Mouse (Mus musculus): ENCODE data around the gene Pspn. TPM values are rescaled to one million over a fixed set of nuclear protein-coding genes. Genes with fewer than 3 reads are reported as not detected.

Pspn gene
- total RNA-seq, 2 experiments from 2014 or later = not detected

DNA sequence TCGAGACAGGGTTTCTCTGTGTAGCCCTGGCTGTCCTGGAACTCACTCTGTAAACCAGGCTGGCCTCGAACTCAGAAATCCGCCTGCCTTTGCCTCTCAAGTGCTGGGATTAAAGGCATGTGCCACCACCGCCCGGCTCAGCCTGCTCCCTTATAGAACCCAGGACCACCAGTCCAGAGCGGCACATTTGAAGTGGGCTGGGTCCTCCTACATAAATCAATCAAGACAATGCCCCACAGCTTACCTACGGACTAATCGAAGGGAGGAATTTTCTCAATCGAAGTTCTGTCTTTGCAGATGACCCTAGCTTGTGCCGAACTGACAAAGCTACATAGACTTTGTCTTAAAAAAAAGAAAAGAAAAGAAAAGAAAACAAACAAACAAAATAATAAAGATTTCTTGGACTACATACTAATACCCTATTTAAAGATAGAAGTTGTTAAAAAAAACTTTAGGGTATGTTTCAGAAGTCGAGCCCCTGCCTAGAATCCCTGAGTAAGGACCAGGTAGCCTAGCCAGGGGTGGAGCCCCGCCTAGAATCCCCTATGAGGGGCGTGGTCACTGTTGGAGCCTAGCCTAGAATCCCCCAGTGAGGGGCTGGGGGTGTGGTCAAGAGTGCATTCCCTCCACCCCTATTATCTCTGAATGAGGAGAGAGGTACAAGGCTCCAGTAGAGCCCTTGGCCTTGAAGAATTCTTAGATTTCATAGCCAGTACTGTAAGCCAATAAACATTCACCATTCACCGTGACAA is 25.7 kb downstream of the Pspn start:
- intact Hi-C loops (cut with DNase I) = no loop called here
- no peak for DNase-seq (ENCODE audit: low spot score in 2 of 2)

DNA sequence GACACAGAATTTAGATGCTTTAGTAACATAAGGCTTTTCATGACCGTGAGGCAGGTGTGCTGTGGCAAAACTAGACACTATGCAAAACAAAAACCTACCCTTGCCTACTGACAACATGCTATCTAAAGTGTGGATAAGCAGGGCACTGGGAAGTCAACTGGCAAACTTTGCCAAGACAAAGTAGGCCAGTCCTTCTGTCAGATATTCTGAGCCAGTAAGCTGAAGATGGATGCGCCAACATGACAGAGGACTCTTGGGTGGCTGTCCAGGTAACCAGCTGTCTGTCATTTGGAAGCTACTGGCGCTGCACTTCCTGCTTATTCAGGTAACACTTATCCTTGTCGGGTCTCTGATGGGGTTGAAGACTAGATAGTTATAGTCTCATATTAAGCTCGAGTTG is 29.7 kb downstream of the Pspn start:
- intact Hi-C loops (cut with DNase I) = no loop called here
- DNase-seq (ENCODE audit: low spot score in 2 of 2) = no peak

DNA sequence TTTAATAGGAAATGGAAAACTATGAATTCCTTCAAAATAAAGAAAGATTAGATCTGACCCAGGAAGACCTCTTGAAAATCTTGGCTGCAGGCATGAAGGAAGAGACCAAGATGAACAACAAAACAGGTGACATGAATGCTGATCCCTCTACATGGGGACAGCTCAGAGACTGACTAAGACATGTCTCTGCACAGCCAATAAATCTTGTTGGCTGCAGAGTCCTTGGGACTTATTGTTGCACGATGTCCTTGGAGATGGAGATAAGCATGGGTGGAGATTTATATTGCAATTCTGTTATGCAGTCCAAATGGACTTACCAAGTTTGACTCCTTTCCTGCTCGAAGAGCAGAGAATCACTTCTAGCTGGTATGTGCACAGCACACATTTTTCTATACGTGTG is 30.5 kb downstream of the Pspn start:
- no peak for DNase-seq (ENCODE audit: low spot score in 2 of 2)
- intact Hi-C loops (cut with DNase I) = no loop called here

DNA sequence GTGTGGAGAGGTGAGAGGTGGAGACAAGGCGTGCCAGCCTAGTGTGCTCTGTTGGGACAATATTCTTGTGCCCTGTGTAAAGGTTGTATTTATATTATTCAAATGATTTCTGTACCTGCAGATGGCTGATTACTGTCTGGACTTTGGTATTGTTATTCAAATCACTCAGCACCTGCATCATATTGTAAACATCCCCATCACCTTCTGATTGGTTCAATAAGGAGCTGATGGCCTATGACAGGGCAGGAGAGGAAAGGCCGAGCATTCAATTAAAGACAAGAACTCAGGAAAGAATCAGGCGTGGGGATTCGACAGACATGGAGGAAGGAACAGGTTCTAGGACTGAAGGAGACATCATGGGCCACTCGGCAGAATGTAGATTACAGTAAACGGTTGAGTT is 36.2 kb downstream of the Pspn start:
- intact Hi-C loops (cut with DNase I) = no loop called here

DNA sequence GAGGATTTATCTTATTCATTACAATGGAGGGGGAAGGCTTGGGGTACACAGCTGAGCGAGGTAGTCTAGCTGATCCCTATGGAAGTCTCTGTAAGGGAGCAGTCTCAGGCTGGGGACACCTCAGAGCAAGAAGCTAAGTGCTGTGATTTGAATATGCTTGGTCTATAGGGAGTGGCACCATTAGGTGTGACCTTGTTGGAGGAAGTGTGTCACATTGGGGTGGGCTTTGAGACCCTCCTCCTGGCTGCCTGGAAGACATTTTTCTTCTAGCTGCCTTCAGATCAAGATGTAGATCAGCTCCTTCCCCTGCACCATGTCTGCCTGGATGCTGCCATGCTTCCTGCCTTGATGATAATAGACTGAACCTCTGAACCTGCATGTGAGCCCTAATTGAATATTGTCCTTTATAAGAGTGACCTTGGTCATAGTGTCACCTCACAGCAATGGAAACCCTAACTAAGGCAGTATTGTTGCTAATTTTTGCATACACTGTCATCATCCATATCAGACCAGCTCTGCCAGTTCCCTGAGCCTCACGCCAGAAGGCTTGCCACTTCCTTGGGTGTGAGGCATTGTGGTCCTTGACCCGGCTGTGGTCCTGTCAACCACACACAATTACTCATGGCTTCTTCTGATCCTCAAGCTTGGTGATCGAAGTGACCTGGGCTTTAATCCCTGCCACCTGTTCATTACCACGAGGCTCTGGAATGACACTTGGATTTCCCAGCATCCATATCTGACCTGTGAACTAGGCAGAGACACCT is 37.0 kb downstream of the Pspn start:
- no peak for DNase-seq (ENCODE audit: low spot score in 2 of 2)
- intact Hi-C loops (cut with DNase I) = no loop called here

More for the DNA sequence above, 36.2 kb downstream of the Pspn start:
- no peak for DNase-seq (ENCODE audit: low spot score in 2 of 2)

DNA sequence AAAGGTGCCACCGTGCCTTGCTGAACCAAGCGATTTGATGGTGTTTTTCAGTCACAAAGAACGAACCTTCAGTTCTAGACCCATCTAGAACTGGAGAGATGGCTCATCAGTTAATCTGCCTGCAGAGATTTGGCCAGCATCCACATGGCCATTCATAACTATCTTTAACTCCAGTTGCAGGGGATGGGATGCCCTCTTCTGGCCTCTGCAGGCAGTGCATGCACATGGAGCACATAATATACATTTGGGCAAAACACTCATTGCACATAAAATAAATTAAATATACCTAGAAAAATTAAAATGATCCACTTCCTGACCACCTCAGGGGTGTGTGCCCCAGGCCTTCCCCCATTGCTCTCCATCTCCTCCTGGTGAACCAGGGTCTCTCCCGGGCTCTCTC is 37.9 kb downstream of the Pspn start:
- no peak for DNase-seq (ENCODE audit: low spot score in 2 of 2)
- intact Hi-C loops (cut with DNase I) = no loop called here

DNA sequence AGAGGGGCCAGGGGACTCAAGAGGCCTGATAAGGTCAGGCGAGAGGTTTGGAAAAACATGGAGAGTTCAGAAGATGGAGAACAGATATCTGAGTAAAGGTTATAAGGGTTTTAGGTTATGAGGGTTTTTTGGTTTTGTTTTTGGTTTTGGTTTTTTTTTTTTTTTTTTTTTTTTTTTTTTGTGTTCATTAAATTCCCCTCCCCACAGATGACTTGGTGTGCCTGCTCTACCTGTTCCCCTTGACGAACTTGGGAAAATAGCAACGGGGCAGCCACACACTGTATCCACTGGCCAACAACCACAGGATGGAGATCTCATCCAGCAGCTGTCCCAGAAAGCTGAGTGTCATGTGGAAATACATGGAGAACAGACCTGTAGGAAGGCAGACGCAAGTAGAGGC is 41.2 kb downstream of the Pspn start:
- intact Hi-C loops (cut with DNase I) = no loop called here
- DNase-seq (ENCODE audit: low spot score in 2 of 2) = no peak

DNA sequence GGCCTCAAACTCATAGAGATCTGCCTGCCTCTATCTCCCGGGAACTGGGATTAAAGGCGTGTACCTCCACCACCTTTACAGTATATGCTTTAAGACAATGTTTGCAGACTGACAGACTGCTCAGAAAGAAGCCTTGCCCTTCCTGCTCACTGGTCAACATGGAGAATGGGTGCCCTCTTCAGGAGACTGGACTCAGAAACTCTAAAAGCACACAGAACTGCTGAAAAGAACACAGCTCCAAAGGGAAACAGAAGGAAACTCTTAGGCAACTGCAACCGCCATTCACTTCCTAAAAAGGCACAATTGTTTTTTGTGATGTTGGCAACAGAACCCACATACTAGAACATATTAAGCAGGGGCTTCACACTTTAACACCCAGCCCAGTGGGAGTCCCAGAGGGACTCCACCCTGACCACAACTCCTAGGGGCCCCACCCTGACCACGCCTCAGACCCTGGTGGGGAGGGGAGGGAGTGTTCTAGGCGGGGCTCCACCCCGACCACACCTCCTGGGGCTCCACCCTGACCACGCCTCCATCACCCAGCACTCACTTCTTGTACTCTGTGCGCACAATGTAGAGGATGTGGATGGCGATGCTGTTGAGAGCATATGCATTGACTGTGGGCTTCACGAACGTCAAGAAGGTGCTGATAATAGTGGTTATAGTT is 41.9 kb downstream of the Pspn start:
- intact Hi-C loops (cut with DNase I) = no loop called here
- DNase-seq (ENCODE audit: low spot score in 2 of 2) = no peak

DNA sequence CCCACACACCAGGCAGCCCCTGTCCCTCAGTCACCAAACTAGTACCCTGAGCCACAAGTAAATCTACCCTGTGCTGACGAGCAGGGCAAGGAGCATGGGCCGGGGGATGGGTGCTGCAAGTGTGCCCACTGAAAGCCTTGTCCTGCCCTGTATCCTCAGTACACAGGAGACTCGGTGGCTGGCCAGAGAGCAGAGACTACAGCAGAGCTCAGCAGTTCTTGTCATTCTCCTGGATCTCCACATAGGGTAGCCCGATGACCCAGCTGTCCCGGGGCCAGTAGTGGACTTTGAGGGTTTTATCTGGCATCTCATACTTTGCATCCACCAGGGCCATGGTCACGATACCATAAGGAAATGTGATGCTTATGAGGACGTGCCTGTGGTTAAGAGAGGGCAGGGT is 44.9 kb downstream of the Pspn start:
- no peak for DNase-seq (ENCODE audit: low spot score in 2 of 2)
- intact Hi-C loops (cut with DNase I) = loop anchor here (5.0 kb wide), 2 partner anchors 148 to 163 kb away; no protein-coding TSS in a partner anchor

DNA sequence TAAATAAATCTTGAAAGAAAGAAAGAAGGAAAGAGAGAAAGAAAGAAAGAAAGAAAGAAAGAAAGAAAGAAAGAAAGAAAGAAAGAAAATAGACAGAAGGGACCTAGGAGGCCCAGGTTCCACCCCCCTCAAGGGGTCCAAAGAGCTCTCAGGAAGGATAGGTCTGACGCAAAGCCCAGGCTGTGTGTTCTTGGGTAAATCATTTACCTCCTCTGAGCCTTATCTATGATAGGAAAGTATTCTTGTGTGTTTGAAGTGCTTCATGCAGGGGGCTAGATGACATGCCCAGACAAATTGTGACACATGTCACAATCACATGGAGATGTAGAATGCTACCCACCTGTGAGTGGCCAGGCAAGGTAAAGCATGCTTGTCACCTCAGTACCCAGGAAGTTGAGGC is 47.2 kb downstream of the Pspn start:
- intact Hi-C loops (cut with DNase I) = loop anchor here (5.0 kb wide), 2 partner anchors 145 to 160 kb away; no protein-coding TSS in a partner anchor
- DNase-seq (ENCODE audit: low spot score in 2 of 2) = no peak

DNA sequence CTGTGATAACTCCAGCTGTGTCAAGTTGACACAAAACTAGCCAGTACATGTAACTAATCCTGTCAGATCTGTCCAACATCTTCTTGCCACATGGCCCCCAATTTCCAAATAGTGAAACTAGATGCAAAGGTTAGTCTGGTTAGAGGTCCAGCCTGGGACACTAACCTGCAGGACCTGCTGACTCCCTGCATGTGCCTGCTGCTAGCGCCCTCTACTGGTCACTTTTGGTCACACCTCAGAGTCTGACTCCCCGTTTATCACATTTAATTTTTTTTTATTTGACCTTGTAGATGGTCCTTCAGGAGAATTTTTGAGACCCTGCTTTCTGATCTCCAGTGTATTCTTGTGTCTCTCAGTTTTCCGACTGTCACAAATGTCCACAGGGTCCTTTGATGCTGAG is 48.9 kb downstream of the Pspn start:
- intact Hi-C loops (cut with DNase I) = loop anchor here (1.0 to 5.0 kb wide), 3 partner anchors 54 to 159 kb away; no protein-coding TSS in a partner anchor
- DNase-seq (ENCODE audit: low spot score in 2 of 2) = peak in 1 of 2 experiments; percentile 26

Other genes starting within 250 kb of the Pspn start
- 1 to 10 TPM; 3.8 to 4.1 TPM for gene Nrtn, start 242.5 kb downstream of the Pspn start, total RNA-seq (2021)
- 10 to 100 TPM; 64.1 to 64.6 TPM for gene Dus3l, start 235.3 kb downstream of the Pspn start, total RNA-seq (2021)
- 1 to 10 TPM; 1.1 to 1.2 TPM for gene Prr22, start 229.8 kb downstream of the Pspn start, total RNA-seq (2021)
- 1 to 10 TPM; 2.1 to 3.9 TPM for gene Rfx2, start 169.0 kb downstream of the Pspn start, total RNA-seq (2021)
- not detected for gene Acsbg2, start 125.6 kb downstream of the Pspn start, total RNA-seq (2021)
- not detected for gene 1700061G19Rik, start 124.5 kb downstream of the Pspn start, total RNA-seq (2021)
- 10 to 100 TPM; 69.5 to 71.8 TPM for gene Mllt1, start 64.6 kb downstream of the Pspn start, total RNA-seq (2021)
- not detected for gene Acer1, start 17.9 kb downstream of the Pspn start, total RNA-seq (2021)
- 10 to 100 TPM; 56.1 to 67.9 TPM for gene Clpp, start 9.7 kb downstream of the Pspn start, total RNA-seq (2021)
- 10 to 100 TPM; 23.1 to 23.7 TPM for gene Alkbh7, start 2.7 kb downstream of the Pspn start, total RNA-seq (2021)
- gene Gtf2f1, start 11.3 kb upstream of the Pspn start, total RNA-seq (2021) = 10 to 100 TPM; 53.7 to 58.9 TPM
- gene Gm17949, start 11.5 kb upstream of the Pspn start, total RNA-seq (2021) = under 1 TPM in 1 of 2 experiments, not detected in 1; 0.50 TPM
- gene Khsrp, start 31.5 kb upstream of the Pspn start, total RNA-seq (2021) = 100 to 1,000 TPM; 103 to 110 TPM
- not detected for gene Slc25a41, start 41.6 kb upstream of the Pspn start, total RNA-seq (2021)
- gene Crb3, start 59.1 kb upstream of the Pspn start, total RNA-seq (2021) = 1 to 10 TPM; 1.2 to 2.4 TPM
- 100 to 1,000 TPM; 338 to 348 TPM for gene Slc25a23, start 59.8 kb upstream of the Pspn start, total RNA-seq (2021)
- 1 to 10 TPM in 1 of 2 experiments, under 1 TPM in 1; 0.78 to 2.2 TPM for gene Dennd1c, start 78.5 kb upstream of the Pspn start, total RNA-seq (2021)
- 100 to 1,000 TPM; 641 to 646 TPM for gene Tubb4a, start 87.8 kb upstream of the Pspn start, total RNA-seq (2021)
- gene Tnfsf9, start 105.3 kb upstream of the Pspn start, total RNA-seq (2021) = 1 to 10 TPM in 1 of 2 experiments, not detected in 1; 1.2 TPM
- under 1 TPM in 1 of 2 experiments, not detected in 1; 0.44 TPM for gene Cd70, start 149.8 kb upstream of the Pspn start, total RNA-seq (2021)
- gene Tnfsf14, start 194.2 kb upstream of the Pspn start, total RNA-seq (2021) = not detected
- under 1 TPM; 0.41 to 0.48 TPM for gene C3, start 228.1 kb upstream of the Pspn start, total RNA-seq (2021)
- gene Gpr108, start 248.4 kb upstream of the Pspn start, total RNA-seq (2021) = 10 to 100 TPM; 21.5 to 24.0 TPM
- 1 to 10 TPM; 6.5 to 7.3 TPM for gene Trip10, start 249.4 kb upstream of the Pspn start, total RNA-seq (2021)

Measured in left cerebral cortex, postnatal 25 days (tissue).